Mouse (Mus musculus) heart, postnatal 25 days (tissue): ENCODE measurements around the gene Lrch2. TPM values are rescaled to one million over a fixed set of nuclear protein-coding genes. Genes with fewer than 3 reads are reported as not detected.
"Not testable (repeated sequence)": the region's sequence is repeated elsewhere in the genome, so short reads cannot be mapped to it uniquely, and the experiment has no call there.

ENCODE experiments used
- DNase-seq: peaks from one replicate; pipeline ENCODE4 v3.0.0; 2022; ENCODE audit warnings: low spot score
- intact Hi-C: fragments of 180-260 bp; cut with DNase I; formaldehyde crosslinking; loops from one replicate; pipeline ENCODE4 v1.15.1; 2025
- total RNA-seq, 2 experiments: library from RNA; stranded (reverse); gene quantifications; 2 replicates each; pipeline ENCODE4 v1.2.3; 2021

The Lrch2 gene
- 1 to 10 TPM; 1.7 to 2.2 TPM for total RNA-seq

DNA sequence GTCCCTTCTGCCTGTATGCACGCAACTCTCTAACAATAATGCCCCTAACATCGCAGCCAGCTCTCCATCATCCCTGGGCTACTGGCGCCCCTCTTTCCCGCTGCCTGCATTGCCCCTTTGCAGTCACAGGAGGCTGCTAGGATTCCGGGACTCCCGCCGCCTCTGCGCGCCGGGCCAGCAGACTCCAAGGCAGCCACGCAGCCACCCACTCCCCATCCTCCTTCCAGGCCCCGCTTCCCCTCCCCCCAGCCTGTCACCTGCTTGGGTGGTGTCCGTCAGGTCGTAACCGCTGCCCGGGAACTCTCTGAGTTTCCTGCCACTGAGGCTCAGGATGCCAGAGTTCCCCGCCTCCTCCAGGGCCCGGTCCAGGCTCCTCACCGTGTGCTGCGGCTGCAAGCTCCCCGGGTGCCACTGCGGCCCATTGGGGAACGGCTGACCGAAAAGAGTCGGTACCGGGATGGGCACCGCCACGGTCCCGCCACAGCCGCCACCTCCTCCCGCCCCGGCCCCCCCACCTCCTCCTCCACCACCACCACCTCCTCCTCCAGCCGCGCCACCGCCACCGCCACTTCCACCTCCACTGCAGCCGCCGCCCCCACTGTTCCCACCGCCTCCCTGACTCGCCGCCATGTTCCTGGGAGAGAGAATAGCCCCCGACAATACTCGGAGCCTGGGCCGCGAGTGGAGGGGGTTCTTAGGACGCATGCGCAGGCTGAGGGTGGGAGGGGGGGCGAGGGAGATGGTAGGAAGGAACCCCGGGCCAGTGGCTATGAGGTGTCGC, at the start of gene Lrch2:
Gene Lrch2 (minus strand): TSS at position 661 of the 781 bp plus-strand sequence.
- DNase-seq: no peak
- intact Hi-C loops: no loop called here

DNA sequence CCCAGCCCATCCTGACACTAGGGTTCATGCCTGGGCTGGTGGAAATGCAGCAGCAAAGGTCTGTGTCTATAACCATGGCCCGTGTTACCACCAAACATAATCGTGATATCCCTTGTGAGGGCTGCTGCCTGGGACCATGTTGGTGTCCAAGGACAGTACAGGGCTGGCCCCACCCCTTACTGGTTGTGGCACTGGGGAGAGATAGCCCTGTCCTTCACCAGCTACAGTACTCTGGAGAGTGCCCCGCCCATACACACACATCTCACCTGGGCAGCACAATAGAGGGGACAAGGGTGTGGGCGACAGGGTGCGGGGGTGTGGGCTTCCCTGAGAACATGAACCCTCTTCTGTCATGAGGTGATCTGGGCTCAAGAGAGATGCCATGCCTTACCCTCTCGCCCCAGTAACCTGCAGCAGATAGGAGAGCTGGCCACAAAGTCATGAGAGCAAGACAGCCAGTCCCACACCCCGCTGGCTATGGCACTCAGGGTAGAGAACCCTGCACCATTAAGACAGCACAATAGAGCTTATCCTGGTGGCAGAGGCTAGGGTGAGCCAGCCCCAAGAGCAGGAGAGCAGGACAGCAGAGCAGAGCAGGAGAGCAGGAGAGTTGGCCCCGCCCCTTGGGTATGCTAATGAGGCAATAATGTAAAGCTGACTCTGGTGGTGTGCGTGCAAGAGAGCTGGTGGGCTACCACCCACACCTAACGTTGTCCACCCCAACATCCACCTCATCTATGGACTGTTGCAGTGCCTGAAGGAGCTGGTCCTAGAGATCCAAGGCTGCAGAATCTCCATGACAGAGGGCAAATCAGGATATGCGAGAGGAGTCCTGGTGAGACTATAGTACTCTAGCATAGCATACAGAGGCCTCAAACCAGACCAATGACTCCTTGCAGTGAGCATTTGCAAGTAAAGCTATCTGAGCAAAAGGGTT, 12.7 kb downstream of the Lrch2 start:
- no peak for DNase-seq
- intact Hi-C loops: no loop called here

DNA sequence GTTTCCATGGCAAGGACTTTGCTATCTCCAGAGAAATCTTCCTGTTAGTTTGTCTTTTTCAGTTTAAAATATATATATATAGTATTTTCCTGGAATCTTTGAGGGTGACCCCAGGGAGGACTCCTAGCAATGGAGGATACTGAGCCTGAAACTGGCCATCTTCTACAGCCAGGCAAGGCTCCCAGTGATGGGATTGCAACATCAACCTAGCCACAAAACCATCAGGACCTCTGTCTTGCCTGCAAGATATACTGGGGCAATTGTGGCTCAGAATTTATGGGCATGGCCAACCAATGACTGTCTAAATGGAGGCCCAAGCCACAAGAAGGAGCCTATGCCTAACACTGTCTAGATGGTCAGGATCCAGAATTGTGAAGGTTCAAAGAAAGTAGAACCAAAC, 15.5 kb downstream of the Lrch2 start:
- DNase-seq: no peak

DNA sequence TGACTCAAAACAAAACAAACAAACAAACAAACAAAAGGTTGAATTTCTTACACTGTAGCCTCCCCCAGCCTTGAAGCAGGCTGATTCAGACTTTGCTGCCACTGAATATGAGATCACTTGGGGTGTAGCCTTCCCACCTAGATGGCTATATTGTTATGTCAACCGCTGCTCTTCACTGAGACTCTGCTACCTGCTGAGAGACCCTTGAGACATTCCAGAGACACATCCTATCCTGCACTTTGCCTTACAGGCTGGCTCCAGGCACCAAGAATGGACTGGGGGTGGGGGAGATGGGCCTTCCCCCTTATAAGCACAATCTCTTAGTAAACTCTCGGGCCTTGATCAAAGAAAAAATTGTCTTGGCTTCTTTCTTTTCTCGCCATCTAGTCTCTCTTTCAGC, 16.8 kb downstream of the Lrch2 start:
- intact Hi-C loops, DNase-seq: not testable (repeated sequence)

More for the DNA sequence above, 15.5 kb downstream of the Lrch2 start:
- intact Hi-C loops: no loop called here

DNA sequence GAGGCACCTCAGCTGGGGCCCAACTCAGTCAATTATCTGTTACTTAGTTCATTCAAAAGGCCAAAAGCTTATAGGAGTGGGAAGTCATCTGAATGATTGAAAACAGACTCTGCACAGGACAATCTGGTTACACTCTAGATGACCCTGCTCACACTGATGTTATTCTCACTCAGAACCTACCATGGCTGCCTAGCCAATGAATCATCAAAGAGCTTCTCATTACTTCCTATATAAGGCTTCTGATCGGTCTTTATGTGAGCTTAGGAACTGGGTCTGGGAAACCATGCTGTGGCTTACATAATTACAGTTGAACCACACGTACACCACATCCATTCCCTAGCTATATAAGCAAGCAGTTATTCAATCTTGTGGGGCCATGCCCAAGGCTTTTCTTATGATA, 18.3 kb downstream of the Lrch2 start:
- intact Hi-C loops: no loop called here
- DNase-seq: no peak

DNA sequence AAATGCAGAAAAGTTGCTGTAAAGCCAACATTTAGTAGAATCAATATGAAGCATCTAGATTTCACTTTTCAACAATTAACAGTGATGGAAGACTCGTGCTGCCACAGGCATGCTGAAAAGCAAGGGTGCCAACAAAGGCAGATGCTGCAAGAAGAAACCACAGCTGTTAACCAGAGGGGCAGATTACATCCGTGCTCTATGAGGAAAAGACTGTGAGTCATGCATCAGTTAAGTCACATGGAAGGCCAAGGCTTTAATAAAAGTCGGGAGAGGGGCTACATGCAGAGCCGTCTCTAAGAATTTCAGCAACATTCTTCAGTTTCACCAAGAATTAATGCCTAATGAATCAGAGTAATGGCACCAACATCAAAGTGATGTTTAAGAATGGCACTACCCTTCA, 22.2 kb downstream of the Lrch2 start:
- DNase-seq: no peak
- intact Hi-C loops: no loop called here

DNA sequence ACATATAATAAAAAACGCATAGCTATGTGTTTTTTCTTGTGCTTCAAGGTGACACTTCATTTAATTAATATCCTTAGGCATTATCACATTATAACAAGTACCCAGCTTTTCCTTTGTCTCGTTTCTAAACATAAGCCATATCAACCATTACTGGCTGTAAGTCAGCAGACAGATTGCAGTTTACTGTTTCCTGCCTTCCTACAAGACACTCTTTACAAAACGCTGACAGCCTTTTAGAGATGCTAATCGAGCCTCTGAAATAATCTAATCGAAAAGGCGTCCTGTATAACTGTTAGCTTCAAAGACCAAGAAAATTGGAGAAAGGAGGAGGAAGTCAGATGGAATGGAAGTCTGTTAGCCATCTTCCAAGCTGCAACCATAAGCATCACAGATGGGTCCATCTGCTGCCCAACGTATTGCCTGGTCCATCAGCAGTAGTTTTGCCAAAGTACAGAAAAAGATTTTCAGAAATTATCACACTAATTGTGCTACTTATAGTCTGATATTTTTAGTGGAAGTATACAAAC, 26.2 kb downstream of the Lrch2 start:
- intact Hi-C loops: no loop called here
- no peak for DNase-seq

DNA sequence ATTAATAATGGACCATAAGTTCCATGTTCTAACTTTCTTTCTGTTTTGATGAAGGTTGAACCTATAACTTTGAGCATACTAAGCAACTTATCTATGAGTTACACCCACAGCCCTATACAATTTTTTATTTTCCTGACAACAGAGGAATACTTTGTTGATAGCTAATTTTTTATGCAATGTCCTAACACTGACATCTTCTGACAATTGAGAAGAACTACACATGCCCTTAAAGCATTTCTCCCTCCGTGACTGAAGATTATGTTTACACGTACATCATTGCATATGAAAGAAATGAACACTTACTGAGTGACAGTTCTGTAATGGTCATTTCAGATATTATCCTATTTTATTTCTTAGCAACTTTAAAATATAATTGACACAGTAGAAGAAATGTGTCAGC, 64.3 kb downstream of the Lrch2 start:
- intact Hi-C loops: loop anchor here (5.0 to 10.0 kb wide), 2 partner anchors 375 to 422 kb away; no protein-coding TSS in a partner anchor
- DNase-seq: no peak

DNA sequence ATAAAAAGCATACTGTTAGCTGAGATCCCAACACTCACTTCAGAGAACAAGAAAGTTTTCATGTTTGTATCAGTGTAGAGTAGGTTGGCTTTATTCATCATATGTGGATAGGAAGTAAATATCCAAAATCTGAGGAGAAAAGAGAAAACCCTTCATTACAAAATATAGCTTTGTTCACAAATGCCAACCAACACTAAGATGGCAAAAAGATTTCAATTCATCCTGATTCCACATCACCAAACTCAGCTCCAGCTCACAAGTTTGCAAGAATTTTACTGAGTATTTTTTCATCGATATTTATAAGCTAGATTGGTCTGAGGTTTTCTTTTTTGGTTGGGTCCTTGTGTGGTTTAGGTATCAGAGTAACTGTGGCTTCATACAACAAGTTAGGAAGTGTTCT, 100.3 kb downstream of the Lrch2 start, which contains the start of gene Vmn1r239-ps:
Gene Vmn1r239-ps (minus strand): TSS at position 101 of the 400 bp plus-strand sequence.
- DNase-seq, intact Hi-C loops: not testable (repeated sequence)

DNA sequence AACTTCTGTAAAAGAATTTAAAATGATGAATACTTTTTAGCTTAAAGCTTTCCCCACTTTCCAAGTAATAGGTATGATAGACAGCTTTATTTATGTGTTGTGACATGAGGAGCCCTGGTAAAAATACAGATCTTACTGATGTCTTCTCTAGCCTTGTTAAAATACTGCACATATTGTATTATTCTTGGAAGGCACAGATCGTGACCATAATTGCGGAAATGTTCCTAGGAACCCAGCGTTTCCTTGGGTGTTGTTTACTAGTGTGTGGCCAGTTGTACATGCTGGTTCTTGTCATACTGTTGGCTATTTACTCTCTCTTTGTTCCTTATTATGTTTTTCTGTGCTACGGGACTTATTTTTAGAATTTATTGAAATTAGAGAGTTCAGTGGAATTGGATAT, 110.5 kb downstream of the Lrch2 start:
- no peak for DNase-seq
- intact Hi-C loops: no loop called here

DNA sequence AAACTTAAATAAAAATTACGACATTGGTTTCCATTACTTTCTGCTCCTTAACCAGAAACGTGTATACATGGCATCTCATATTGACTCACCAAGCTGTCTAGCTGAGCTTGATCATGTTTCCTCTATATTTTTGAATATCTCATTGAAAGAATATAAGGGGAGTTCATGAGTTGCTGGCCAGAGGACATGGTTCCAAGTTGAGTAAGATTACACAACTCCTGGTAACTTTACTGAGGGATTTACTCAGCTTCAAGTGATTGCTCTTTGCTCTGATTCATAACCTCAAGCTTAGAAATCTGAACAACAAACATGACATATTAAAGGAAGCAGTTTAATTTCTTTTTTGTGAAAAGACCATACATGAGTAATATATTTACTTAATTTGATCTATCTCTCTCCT, 118.5 kb downstream of the Lrch2 start:
- intact Hi-C loops: no loop called here

DNA sequence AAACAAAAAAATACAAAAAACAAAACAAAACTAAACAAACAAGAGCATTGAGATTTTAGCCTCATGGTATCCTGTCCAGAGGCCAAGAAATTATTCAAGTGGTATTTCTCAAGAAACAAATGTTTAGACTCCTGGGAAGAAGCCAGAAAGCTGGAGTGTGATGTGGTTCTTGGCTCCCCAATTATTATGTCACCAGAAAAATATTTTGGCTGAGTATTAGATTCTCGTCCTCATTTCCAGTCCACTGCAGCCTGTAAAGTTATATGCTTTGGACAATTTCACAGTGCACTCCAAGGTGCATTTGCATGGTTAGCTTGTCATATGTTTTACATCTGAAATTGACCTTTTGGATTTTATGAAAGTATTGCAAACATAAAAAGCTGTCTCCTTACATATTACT, 124.1 kb downstream of the Lrch2 start:
- intact Hi-C loops: no loop called here
- DNase-seq: no peak

More for the DNA sequence above, 118.5 kb downstream of the Lrch2 start:
- DNase-seq: no peak

DNA sequence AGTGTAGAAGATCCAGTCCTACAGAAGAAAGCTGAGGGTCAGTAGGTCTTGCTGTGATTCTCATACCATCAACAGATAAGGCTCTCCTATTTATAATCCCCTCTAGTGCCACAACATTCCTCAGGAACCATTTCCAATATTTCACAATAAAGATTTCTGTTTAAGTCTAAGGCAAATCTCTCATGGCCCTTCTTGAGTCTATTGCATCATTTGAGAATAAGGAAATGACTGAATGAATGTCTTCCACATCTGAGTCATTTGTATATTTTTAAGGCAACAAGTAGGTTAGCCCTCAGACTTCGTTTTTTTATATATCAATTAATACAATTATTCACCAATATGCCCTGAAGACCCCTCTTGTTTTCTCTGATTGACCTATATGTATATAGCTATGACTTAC, 124.8 kb downstream of the Lrch2 start, which contains the start of gene Il13ra2:
Gene Il13ra2 (minus strand): TSS at position 64 of the 400 bp plus-strand sequence.
- intact Hi-C loops: no loop called here
- DNase-seq: no peak

Other genes with a start within 250 kb of the Lrch2 start
- gene Il13ra2, start 124.9 kb downstream of the Lrch2 start, total RNA-seq: not detected
- gene Vmn1r239-ps, start 100.4 kb downstream of the Lrch2 start, total RNA-seq: not detected
- gene Gm15128, start 211.9 kb upstream of the Lrch2 start, total RNA-seq: not detected